Mouse (Mus musculus): Measurements from ENCODE around the gene Zfp366. TPM values are rescaled to one million over a fixed set of nuclear protein-coding genes. Genes with fewer than 3 reads are reported as not detected.

Gene Zfp366
- polyA plus RNA-seq, 1 experiment from 2014 or later = 0.83 TPM

DNA sequence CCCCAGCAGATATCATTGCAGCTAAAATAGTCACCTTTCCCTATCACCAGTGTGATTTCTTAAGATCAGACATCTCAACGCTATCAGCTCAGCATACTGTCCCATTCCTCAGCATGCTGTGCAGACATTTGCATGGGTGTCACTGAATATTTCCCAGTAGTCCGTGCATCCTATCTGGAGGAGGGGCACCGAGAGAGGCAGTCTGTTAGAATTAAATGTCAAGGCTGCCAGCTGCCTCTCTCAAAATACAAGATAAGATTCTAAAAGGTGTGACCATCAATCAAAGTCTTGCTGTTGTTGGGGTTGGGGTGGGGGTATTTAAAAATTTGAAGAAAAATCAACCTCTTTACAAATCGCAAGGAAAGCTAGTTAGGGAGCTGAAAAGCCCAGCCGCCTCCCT lies 28.4 kb downstream of the Zfp366 start:
- no peak overlapping the region for H3K4me2 ChIP-seq (ENCODE audit: low read length)
- WGBS = 75% methylated on average over 5 of the region's 5 CpGs
- no peak overlapping the region for H3K27ac ChIP-seq (ENCODE audit: low read depth)
- H3K27me3 ChIP-seq (replicated peaks; ENCODE audit: control insufficient read depth, insufficient read depth, low read length) = no peaks in the 10 kb centered on the region
- no peak overlapping the region for H3K4me3 ChIP-seq (ENCODE audit: low read depth, low read length)
- H3K9ac ChIP-seq (ENCODE audit: low read length) = no peak overlapping the region
- ATAC-seq (replicated peaks; ENCODE audit: low FRiP score, low TSS enrichment, low read depth) (no peak), DNase-seq (ENCODE audit: low spot score) (no peak)
- no peaks in the 10 kb centered on the region for H3K9me3 ChIP-seq (ENCODE audit: control insufficient read depth, low read length)
- H3K36me3 ChIP-seq (ENCODE audit: control insufficient read depth, insufficient read depth, low read length) = no peaks in the 10 kb centered on the region
- H3K4me1 ChIP-seq (replicated peaks; ENCODE audit: control insufficient read depth, insufficient read depth, low read length) = no peaks in the 10 kb centered on the region

DNA sequence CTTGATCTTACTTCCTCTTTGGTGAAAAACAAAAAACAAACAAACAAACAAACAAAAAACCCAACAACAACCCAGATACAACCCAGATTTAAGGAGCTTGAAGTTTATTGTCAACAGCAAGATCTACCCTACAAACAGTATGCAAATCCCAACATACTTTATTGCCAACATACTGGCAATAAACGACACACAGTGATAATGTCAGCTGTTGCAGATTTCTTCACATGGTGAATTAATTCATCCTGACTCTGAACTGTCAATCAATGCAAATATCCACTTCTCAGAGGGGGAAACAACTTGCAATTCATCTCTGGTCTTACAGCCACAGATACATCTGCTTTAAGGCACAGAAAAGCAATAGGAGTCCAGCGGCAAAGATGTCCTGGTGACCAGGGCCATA lies 31.4 kb downstream of the Zfp366 start:
- no peaks in the 10 kb centered on the region for H3K9me3 ChIP-seq (ENCODE audit: control insufficient read depth, low read length)
- 87% methylated on average over 2 of the region's 2 CpGs for WGBS

DNA sequence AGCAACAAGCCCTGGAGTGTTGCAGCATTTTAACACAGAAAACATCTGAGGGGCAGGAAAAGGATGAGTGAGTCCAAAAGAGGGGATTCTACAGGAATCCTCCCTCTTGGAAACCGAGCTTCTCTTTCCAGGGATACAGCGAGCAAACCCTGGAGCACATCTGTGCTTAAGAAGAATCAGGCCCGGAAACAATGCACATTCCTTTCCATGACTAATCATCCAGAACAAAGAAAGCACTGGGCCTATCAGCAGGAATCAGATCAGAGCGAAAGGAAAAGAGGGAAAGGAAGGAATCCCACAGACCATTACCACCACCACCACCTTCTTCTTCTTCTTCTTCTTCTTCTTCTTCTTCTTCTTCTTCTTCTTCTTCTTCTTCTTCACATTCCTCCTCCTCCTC lies 33.4 kb downstream of the Zfp366 start:
- no peak overlapping the region for H3K4me2 ChIP-seq (ENCODE audit: low read length)
- 38% methylated on average over 4 of the region's 4 CpGs for WGBS
- DNase-seq (ENCODE audit: low spot score) (no peak), ATAC-seq (replicated peaks; ENCODE audit: low FRiP score, low TSS enrichment, low read depth) (no peak)
- H3K9ac ChIP-seq (ENCODE audit: low read length) = no peak overlapping the region
- H3K4me1 ChIP-seq (replicated peaks; ENCODE audit: control insufficient read depth, insufficient read depth, low read length) = no peaks in the 10 kb centered on the region
- H3K4me3 ChIP-seq (ENCODE audit: low read depth, low read length) = no peak overlapping the region
- no peak overlapping the region for H3K27ac ChIP-seq (ENCODE audit: low read depth)
- H3K27me3 ChIP-seq (replicated peaks; ENCODE audit: control insufficient read depth, insufficient read depth, low read length) = no peaks in the 10 kb centered on the region
- H3K36me3 ChIP-seq (ENCODE audit: control insufficient read depth, insufficient read depth, low read length) = no peaks in the 10 kb centered on the region
- no peaks in the 10 kb centered on the region for H3K9me3 ChIP-seq (ENCODE audit: control insufficient read depth, low read length)

More for the DNA sequence above, 31.4 kb downstream of the Zfp366 start:
- DNase-seq (ENCODE audit: low spot score) = no peak
- no peak for ATAC-seq (replicated peaks; ENCODE audit: low FRiP score, low TSS enrichment, low read depth)
- Histone ChIP-seq H3K4me3 (ENCODE audit: low read depth, low read length) (no peak overlapping the region), H3K27me3 (replicated peaks; ENCODE audit: control insufficient read depth, insufficient read depth, low read length) (no peaks in the 10 kb centered on the region), H3K36me3 (ENCODE audit: control insufficient read depth, insufficient read depth, low read length) (no peaks in the 10 kb centered on the region), H3K4me1 (replicated peaks; ENCODE audit: control insufficient read depth, insufficient read depth, low read length) (no peaks in the 10 kb centered on the region), H3K4me2 (ENCODE audit: low read length) (no peak overlapping the region), H3K9ac (ENCODE audit: low read length) (no peak overlapping the region), H3K27ac (ENCODE audit: low read depth) (no peak overlapping the region)

DNA sequence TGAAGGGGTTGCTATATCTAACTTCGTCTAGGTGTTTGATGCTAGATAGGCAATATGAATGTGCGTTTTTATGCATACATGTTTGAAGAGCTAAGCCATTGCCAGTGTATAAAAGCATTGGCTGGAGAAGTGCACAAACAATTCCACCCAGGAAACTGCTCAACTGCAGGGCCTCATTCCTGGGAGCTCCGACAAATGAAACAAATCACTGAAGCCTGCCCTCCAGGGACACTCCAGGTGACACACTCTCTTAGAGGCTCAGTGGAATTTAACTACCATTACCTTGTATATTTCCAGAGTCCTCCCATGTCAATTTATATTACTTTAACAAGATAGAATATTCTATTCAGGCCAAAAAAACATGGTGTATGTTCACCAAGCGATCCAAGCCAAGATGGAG lies 35.0 kb downstream of the Zfp366 start:
- WGBS = 94% methylated on average over 4 of the region's 4 CpGs
- no peak overlapping the region for H3K4me3 ChIP-seq (ENCODE audit: low read depth, low read length)
- ATAC-seq (replicated peaks; ENCODE audit: low FRiP score, low TSS enrichment, low read depth) (no peak), DNase-seq (ENCODE audit: low spot score) (no peak)
- no peak overlapping the region for H3K9ac ChIP-seq (ENCODE audit: low read length)
- H3K4me1 ChIP-seq (replicated peaks; ENCODE audit: control insufficient read depth, insufficient read depth, low read length) = no peaks in the 10 kb centered on the region
- H3K27me3 ChIP-seq (replicated peaks; ENCODE audit: control insufficient read depth, insufficient read depth, low read length) = no peaks in the 10 kb centered on the region
- H3K27ac ChIP-seq (ENCODE audit: low read depth) = no peak overlapping the region
- H3K9me3 ChIP-seq (ENCODE audit: control insufficient read depth, low read length) = no peaks in the 10 kb centered on the region
- H3K36me3 ChIP-seq (ENCODE audit: control insufficient read depth, insufficient read depth, low read length) = no peaks in the 10 kb centered on the region
- H3K4me2 ChIP-seq (ENCODE audit: low read length) = no peak overlapping the region

GRCm38 (mm10) chr13:99221996-99222395 lies 37.4 kb downstream of the Zfp366 start:
- H3K27ac ChIP-seq (ENCODE audit: low read depth) = no peak overlapping the region
- ATAC-seq (replicated peaks; ENCODE audit: low FRiP score, low TSS enrichment, low read depth) (no peak), DNase-seq (ENCODE audit: low spot score) (no peak)
- WGBS = 96% methylated on average over 3 of the region's 3 CpGs
- H3K4me2 ChIP-seq (ENCODE audit: low read length) = no peak overlapping the region
- no peak overlapping the region for H3K4me3 ChIP-seq (ENCODE audit: low read depth, low read length)
- H3K4me1 ChIP-seq (replicated peaks; ENCODE audit: control insufficient read depth, insufficient read depth, low read length) = no peaks in the 10 kb centered on the region
- no peaks in the 10 kb centered on the region for H3K36me3 ChIP-seq (ENCODE audit: control insufficient read depth, insufficient read depth, low read length)
- H3K9ac ChIP-seq (ENCODE audit: low read length) = no peak overlapping the region
- no peaks in the 10 kb centered on the region for H3K9me3 ChIP-seq (ENCODE audit: control insufficient read depth, low read length)
- H3K27me3 ChIP-seq (replicated peaks; ENCODE audit: control insufficient read depth, insufficient read depth, low read length) = no peaks in the 10 kb centered on the region

GRCm38 (mm10) chr13:99222476-99222875 lies 37.9 kb downstream of the Zfp366 start:
- Histone ChIP-seq H3K9me3 (ENCODE audit: control insufficient read depth, low read length) (no peaks in the 10 kb centered on the region), H3K27me3 (replicated peaks; ENCODE audit: control insufficient read depth, insufficient read depth, low read length) (no peaks in the 10 kb centered on the region), H3K4me2 (ENCODE audit: low read length) (no peak overlapping the region), H3K4me3 (ENCODE audit: low read depth, low read length) (no peak overlapping the region), H3K4me1 (replicated peaks; ENCODE audit: control insufficient read depth, insufficient read depth, low read length) (no peaks in the 10 kb centered on the region), H3K36me3 (ENCODE audit: control insufficient read depth, insufficient read depth, low read length) (no peaks in the 10 kb centered on the region), H3K9ac (ENCODE audit: low read length) (no peak overlapping the region), H3K27ac (ENCODE audit: low read depth) (no peak overlapping the region)
- WGBS = 92% methylated on average over 5 of the region's 5 CpGs
- DNase-seq (ENCODE audit: low spot score) = no peak
- ATAC-seq (replicated peaks; ENCODE audit: low FRiP score, low TSS enrichment, low read depth) = no peak

GRCm38 (mm10) chr13:99223321-99223884 lies 38.8 kb downstream of the Zfp366 start:
- H3K9ac ChIP-seq (ENCODE audit: low read length) = no peak overlapping the region
- ATAC-seq (replicated peaks; ENCODE audit: low FRiP score, low TSS enrichment, low read depth) (no peak), DNase-seq (ENCODE audit: low spot score) (no peak)
- no peak overlapping the region for H3K4me3 ChIP-seq (ENCODE audit: low read depth, low read length)
- no peak overlapping the region for H3K27ac ChIP-seq (ENCODE audit: low read depth)
- no peaks in the 10 kb centered on the region for H3K27me3 ChIP-seq (replicated peaks; ENCODE audit: control insufficient read depth, insufficient read depth, low read length)
- 82% methylated on average over 8 of the region's 8 CpGs for WGBS
- no peaks in the 10 kb centered on the region for H3K4me1 ChIP-seq (replicated peaks; ENCODE audit: control insufficient read depth, insufficient read depth, low read length)
- no peak overlapping the region for H3K4me2 ChIP-seq (ENCODE audit: low read length)
- no peaks in the 10 kb centered on the region for H3K36me3 ChIP-seq (ENCODE audit: control insufficient read depth, insufficient read depth, low read length)
- H3K9me3 ChIP-seq (ENCODE audit: control insufficient read depth, low read length) = no peaks in the 10 kb centered on the region

DNA sequence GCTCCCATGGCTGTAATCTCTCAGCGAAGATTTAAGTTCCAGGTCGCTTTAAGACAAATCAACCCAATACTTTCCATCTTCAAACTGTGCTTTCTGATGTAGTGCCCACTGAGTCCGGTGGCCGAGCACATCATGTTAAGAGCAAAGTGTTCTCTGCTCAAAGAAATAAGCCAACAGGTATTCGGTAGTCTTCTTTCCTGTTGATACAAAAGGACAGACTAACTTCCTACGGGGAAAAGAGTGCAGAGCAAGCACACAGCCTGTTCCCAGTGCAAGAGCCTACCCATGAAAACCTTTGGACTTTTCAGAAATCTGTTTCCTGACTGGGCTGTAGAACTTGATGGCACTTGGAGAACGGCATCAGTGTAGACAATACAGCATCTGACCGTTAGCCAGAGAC lies 39.3 kb downstream of the Zfp366 start:
- ATAC-seq (replicated peaks; ENCODE audit: low FRiP score, low TSS enrichment, low read depth) = no peak
- no peak for DNase-seq (ENCODE audit: low spot score)
- no peaks in the 10 kb centered on the region for H3K36me3 ChIP-seq (ENCODE audit: control insufficient read depth, insufficient read depth, low read length)
- H3K4me3 ChIP-seq (ENCODE audit: low read depth, low read length) = no peak overlapping the region
- no peak overlapping the region for H3K27ac ChIP-seq (ENCODE audit: low read depth)
- no peak overlapping the region for H3K4me2 ChIP-seq (ENCODE audit: low read length)
- no peaks in the 10 kb centered on the region for H3K9me3 ChIP-seq (ENCODE audit: control insufficient read depth, low read length)
- WGBS = 91% methylated on average over 8 of the region's 8 CpGs
- no peaks in the 10 kb centered on the region for H3K27me3 ChIP-seq (replicated peaks; ENCODE audit: control insufficient read depth, insufficient read depth, low read length)
- H3K9ac ChIP-seq (ENCODE audit: low read length) = no peak overlapping the region
- H3K4me1 ChIP-seq (replicated peaks; ENCODE audit: control insufficient read depth, insufficient read depth, low read length) = no peaks in the 10 kb centered on the region

GRCm38 (mm10) chr13:99225374-99226240 lies 41.0 kb downstream of the Zfp366 start:
- no peaks in the 10 kb centered on the region for H3K36me3 ChIP-seq (ENCODE audit: control insufficient read depth, insufficient read depth, low read length)
- WGBS = 68% methylated on average over 10 of the region's 10 CpGs
- H3K27me3 ChIP-seq (replicated peaks; ENCODE audit: control insufficient read depth, insufficient read depth, low read length) = no peaks in the 10 kb centered on the region
- H3K9me3 ChIP-seq (ENCODE audit: control insufficient read depth, low read length) = no peaks in the 10 kb centered on the region
- H3K27ac ChIP-seq (ENCODE audit: low read depth) = no peak overlapping the region
- ATAC-seq (replicated peaks; ENCODE audit: low FRiP score, low TSS enrichment, low read depth) = no peak
- H3K4me1 ChIP-seq (replicated peaks; ENCODE audit: control insufficient read depth, insufficient read depth, low read length) = no peaks in the 10 kb centered on the region
- H3K4me3 ChIP-seq (ENCODE audit: low read depth, low read length) = no peak overlapping the region
- H3K4me2 ChIP-seq (ENCODE audit: low read length) = no peak overlapping the region
- no peak for DNase-seq (ENCODE audit: low spot score)
- no peak overlapping the region for H3K9ac ChIP-seq (ENCODE audit: low read length)

All from intestine, embryonic 14.5 days (tissue).